Mouse (Mus musculus): ENCODE data around the gene Olfm3. TPM values are rescaled to one million over a fixed set of nuclear protein-coding genes. Genes with fewer than 3 reads are reported as not detected.

Gene Olfm3
- not detected for total RNA-seq (2021)

- DNase-seq: peak; percentile 59
These were observed at the start of gene Olfm3 for GRCm38 (mm10) chr3:114903924-114904438. TSS of gene Olfm3 (plus strand) at chr3:114904078.

DNA sequence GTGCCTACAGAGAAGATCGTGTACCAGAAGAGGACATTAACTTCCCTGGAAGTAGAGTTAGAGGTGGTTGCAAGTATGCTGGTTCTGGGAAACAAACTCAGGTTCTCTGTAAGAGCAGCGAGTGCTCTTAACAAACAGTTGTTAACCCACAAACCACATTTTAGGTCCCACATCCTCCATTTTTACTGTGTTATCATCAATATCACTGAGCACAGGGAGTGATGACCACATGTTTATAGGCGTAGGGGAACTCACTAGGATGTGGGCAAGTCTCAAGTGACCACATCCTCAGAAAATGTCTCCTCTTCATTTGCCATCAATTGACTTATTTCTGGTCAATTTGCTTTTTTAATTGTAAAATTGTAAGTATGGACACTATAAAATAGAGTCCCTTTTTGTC lies 14.1 kb upstream of the Olfm3 start:
- DNase-seq: no peak

DNA sequence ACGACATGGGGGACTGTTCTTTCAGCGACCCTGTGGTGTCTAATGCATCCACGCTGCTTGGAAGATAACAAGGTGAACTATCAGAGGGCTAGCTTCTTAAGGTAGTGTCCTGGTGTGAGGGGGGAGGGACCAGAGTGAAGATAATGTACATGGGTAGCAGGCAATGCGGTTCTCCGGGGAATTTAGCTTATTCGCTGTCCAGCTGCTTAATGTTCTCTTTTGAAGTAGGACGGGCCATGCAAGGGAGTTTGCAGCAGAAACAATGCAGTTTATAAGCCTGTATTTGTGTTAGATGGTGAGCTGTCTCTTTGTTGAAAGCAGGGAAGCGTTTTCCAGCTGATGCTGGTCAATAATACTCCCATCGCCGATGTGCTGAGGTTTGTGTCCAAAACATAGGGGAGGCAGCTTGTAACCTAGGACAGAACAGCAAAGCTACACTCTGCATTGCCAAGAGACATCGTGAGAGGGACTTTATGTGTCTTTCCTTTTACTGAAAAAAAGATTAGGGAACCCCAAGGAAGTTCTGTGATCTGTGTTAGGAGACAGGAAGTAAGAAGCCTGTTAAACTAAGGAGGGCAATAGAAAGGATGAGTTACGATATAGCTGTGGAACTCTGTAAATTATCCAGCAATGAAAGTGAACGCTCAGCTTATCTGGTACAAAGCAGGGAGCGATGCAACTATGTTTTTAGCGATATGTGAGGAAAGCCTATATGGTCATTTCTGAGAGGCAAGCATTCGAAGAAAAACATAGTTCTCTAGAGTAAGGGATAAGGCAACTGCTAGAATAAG lies 950 bp downstream of the Olfm3 start:
- no peak for DNase-seq

GRCm38 (mm10) chr3:114907537-114907936 lies 3.7 kb downstream of the Olfm3 start:
- no peak for DNase-seq

- DNase-seq: no peak
These were observed 5.0 kb downstream of the Olfm3 start for GRCm38 (mm10) chr3:114908846-114909245.

DNA sequence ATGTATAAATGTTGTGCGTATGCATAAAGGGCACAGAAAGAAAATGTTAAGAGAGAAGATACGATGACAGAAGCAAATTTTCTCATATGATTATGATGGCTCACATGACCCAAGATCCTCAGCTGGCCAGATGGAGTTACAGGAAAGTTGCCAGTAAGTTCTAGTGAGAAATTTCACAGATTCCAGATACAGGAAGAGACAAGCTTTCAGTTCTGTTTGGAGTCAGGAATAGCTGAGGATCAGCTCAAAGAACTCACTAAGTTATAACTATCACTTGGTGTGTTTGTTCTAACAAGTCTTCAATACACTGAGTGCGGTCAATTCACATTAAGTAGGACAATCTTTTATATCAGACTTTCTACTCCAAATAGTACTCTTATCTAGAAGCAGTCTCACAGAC lies 16.2 kb downstream of the Olfm3 start:
- DNase-seq: no peak

DNA sequence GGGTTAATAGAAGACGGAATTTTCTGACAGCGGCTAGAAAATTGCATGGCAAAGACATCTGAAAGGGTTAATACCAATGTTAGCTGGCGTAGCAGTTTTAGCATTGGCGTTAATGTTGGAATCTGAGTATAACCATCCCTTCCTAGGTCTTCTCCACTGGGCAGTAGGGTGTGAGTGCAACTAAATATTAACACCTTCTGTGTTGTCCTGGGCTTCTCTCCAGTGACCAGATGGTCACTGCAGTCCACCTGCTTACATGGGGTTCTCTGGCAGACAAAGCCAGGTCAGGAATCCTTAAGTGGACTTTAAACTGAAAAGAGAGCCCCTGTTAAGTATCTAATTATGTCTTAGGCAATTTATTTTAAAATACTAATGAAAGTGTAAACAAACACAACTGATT lies 25.7 kb downstream of the Olfm3 start:
- DNase-seq: no peak

- DNase-seq: no peak
These were observed 26.5 kb downstream of the Olfm3 start for GRCm38 (mm10) chr3:114930336-114930735.

- no peak for DNase-seq
These were observed 26.9 kb downstream of the Olfm3 start for GRCm38 (mm10) chr3:114930796-114931195.

- no peak for DNase-seq
These were observed 29.0 kb downstream of the Olfm3 start for GRCm38 (mm10) chr3:114932881-114933280.

DNA sequence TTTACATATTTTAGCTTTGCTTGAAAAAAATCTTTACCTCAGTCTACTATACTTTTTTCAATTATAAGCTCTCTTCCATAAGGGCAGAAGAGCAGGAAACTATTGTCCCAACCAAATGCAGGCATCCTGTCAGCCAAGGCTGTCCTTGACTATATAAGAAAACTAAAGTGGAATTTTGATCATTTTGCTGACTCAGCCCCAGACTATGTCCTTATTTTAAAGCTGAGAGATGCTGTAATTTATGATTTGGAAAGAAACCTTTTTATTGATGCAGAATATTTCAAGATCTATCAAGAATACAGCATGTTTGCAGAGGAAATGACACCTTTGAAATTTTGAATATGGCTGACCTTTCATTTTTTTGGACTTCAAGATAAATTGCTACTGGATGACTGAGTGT lies 51.0 kb downstream of the Olfm3 start:
- DNase-seq: no peak

DNA sequence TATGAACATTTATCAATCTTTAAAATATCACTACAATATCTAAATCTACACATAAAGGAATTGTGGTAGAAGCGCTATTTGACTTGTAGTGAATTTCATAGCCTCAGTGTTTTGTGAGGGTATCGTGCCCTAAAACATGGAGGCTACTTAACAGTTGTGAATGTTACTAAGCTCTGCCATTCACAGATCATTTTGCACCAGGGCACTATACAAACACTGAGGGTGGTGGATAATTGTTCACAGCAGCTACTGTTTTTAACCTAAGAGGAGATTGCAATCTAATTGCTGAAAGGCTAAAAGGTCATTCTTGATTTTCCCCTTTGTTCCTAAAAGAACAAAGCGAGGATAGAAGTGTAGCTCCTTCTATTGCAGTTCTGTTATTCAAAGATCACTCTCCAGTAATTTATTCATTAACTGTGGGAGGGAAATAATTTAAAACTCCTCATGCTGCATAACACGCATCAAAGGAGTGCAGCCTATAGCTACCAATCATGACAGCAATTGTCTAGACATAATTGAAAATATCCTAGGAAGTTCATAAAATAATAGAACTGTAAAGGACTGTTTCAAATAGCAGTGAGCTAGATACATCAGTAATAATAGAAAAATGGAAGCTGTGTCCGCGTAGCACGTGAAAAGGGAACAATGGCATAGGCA lies 55.6 kb downstream of the Olfm3 start:
- DNase-seq: no peak

GRCm38 (mm10) chr3:114962316-114963083 lies 58.6 kb downstream of the Olfm3 start:
- DNase-seq: no peak

DNA sequence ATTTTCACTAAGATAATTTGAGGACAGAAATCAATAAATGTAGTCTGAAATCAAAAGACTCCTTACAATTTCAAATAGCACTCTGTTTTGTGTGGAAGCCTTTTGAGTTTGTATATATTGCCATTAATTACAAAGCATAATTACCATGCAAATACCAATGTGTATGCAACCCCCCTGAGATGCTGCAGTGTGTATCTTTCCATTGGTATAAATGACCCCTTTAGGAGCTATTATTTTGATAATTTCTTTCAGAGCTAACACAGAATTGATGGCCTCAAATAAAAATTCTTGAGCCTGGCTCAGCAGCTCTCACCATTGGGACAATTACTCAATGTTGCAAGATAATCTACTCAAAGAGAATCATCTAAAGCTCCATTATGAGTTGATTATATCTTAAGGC lies 67.3 kb downstream of the Olfm3 start:
- no peak for DNase-seq

GRCm38 (mm10) chr3:114972522-114972921 lies 68.6 kb downstream of the Olfm3 start:
- no peak for DNase-seq

DNA sequence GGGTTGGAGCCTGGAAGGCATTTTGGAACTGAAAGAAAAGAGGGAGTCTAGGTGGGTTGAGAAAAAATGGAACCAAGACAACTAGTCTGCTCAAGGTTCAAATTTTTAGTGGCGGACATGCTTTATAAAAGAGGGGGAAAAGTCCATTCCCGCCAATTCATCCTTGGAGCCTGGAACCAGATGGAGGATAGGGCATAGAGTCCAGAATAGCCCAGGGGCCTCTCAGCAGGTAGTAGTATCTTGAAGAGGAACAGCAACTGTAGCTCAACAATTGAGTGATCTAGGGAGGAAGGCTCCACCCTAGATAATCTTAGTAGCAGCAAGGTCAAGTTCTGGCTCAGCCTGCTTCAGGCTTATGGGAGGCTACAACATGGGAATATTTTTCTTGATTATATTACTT lies 87.0 kb downstream of the Olfm3 start:
- no peak for DNase-seq

- no peak for DNase-seq
These were observed 92.1 kb downstream of the Olfm3 start for GRCm38 (mm10) chr3:114995956-114996355.

DNA sequence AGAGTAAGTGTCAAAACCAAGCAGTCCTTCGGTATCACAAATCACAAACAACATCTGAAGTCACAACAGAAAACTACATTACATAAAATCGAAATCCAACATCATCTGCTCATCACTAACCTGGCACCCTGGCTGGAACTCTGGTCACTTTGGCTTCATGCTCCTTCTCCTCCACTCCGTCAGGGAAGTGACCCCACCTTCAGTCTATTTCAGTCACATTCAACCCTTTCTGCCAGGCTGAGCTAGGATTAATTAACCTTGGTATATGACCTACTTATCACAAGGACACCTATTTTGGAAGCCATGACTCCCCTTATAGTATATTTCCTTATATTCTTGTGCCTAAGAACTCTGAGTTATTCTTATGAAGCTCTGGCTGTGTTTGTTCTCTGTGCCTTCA lies 123.7 kb downstream of the Olfm3 start:
- no peak for DNase-seq

GRCm38 (mm10) chr3:115028046-115028445 lies 124.2 kb downstream of the Olfm3 start:
- no peak for DNase-seq

GRCm38 (mm10) chr3:115028611-115029010 lies 124.7 kb downstream of the Olfm3 start:
- no peak for DNase-seq

GRCm38 (mm10) chr3:115049060-115049459 lies 145.2 kb downstream of the Olfm3 start:
- DNase-seq: no peak

- no peak for DNase-seq
These were observed 161.0 kb downstream of the Olfm3 start for GRCm38 (mm10) chr3:115064901-115065300.
